Mouse (Mus musculus) myocyte (in vitro differentiated cells): ENCODE data around the gene Cldn14.

Source experiments
- CEBPB ChIP-seq: IDR thresholded peaks from 2 replicates; pipeline ENCODE4 v1.6.1; 2011; ENCODE audit warnings: mild to moderate bottlenecking, moderate library complexity; ENCODE audit not compliant: poor library complexity, insufficient read depth, severe bottlenecking
- E2F4 ChIP-seq: IDR thresholded peaks from one replicate; pipeline ENCODE4 v1.6.1; 2011; ENCODE audit warnings: mild to moderate bottlenecking, control low read depth, moderate library complexity; ENCODE audit not compliant: insufficient read depth
- MAX ChIP-seq: IDR thresholded peaks from one replicate; pipeline ENCODE4 v1.6.1; 2011; ENCODE audit warnings: low read depth, mild to moderate bottlenecking, control low read depth
- MYOD1 ChIP-seq, 3 experiments: IDR thresholded peaks; one replicate each; pipeline ENCODE4 v1.6.1; 2011; ENCODE audit warnings: control low read depth in 2 of 3, low read depth in 2 of 3, mild to moderate bottlenecking in 2 of 3, moderate library complexity in 1 of 3; ENCODE audit not compliant: insufficient read length in 2 of 3, control insufficient read depth in 1 of 3
- POLR2A ChIP-seq: IDR thresholded peaks from one replicate; pipeline ENCODE4 v1.6.1; 2011; ENCODE audit warnings: low read depth, mild to moderate bottlenecking, control low read depth, moderate library complexity; ENCODE audit not compliant: insufficient read length
- POLR2AphosphoS2 ChIP-seq: IDR thresholded peaks from one replicate; pipeline ENCODE4 v1.6.1; 2011; ENCODE audit warnings: low read depth, control low read depth; ENCODE audit not compliant: insufficient read length
- SRF ChIP-seq: IDR thresholded peaks from one replicate; pipeline ENCODE4 v1.6.1; 2011; ENCODE audit warnings: low read depth; ENCODE audit not compliant: control insufficient read depth, insufficient read length
- TCF12 ChIP-seq: IDR thresholded peaks from one replicate; pipeline ENCODE4 v1.6.1; 2011; ENCODE audit warnings: mild to moderate bottlenecking, control low read depth; ENCODE audit not compliant: poor library complexity, insufficient read depth, severe bottlenecking
- TCF3 ChIP-seq: IDR thresholded peaks from one replicate; pipeline ENCODE4 v1.6.1; 2011; ENCODE audit warnings: low read depth, control low read depth; ENCODE audit not compliant: insufficient read length
- USF1 ChIP-seq: IDR thresholded peaks from one replicate; pipeline ENCODE4 v1.6.1; 2011; ENCODE audit warnings: low read depth, mild to moderate bottlenecking, control low read depth, moderate library complexity

DNA sequence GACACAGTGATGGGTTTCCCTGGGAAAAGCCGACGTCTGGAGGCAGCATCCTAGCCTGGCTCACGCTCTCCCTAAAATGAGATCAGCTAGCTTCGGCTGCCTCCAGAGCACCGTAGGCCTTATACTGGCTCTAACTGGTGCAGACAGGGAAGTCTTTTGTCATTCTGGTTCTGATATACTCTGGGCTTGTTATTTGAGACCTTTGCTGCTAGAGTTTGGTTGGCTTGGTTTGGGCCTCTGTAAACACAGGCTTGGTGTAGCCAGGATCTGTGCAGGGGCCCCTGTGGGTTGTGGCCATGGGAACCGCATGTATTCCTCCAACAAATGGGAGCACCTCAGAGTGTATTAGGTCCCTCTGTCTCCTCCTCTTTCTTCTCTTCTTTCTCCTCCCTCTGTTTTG is 7.3 kb downstream of the Cldn14 start:
- no peak for TF ChIP-seq POLR2A
- TF ChIP-seq E2F4, result no peak
- no peak for TF ChIP-seq MYOD1 (IDR thresholded peaks at IDR 0.05; ENCODE audit: control insufficient read depth in 1 of 3, insufficient read length in 2 of 3, low read depth in 2 of 3)
- TF ChIP-seq CEBPB, result no peak
- TF ChIP-seq POLR2AphosphoS2, result no peak
- no peak for TF ChIP-seq TCF3
- TF ChIP-seq USF1, result no peak
- TF ChIP-seq TCF12, result no peak
- no peak for TF ChIP-seq MAX
- no peak for TF ChIP-seq SRF
